ENCODE assay signal across 16 mouse cellular contexts in genomic region chr6:35544352-35544751, GRCm38 (mm10).
"Had no signal": no experiment of that assay in that cellular context is flagged by ENCODE, and none has a peak within 500 bp of the region (broad histone marks: within the 10 kb centered on the region; RNA-seq: fewer than 3 reads in every experiment).

No protein-coding gene starts in this region.

- H3K27ac ChIP-seq: intestine, embryonic 15.5 days; kidney, embryonic 15.5 days; limb, embryonic 10.5 days; liver, embryonic 15.5 days; midbrain, embryonic 10.5 days; neural tube, embryonic 13.5 days; stomach, postnatal 0 days had no signal

- H3K4me3 ChIP-seq: intestine, embryonic 15.5 days; kidney, embryonic 15.5 days; limb, embryonic 10.5 days; liver, embryonic 15.5 days; midbrain, embryonic 10.5 days; neural tube, embryonic 13.5 days had no signal

- ATAC-seq: intestine, embryonic 15.5 days; lung, postnatal 0 days had no signal

- H3K4me2 ChIP-seq: intestine, embryonic 15.5 days; kidney, embryonic 15.5 days; liver, embryonic 11.5 days; liver, embryonic 15.5 days; neural tube, embryonic 13.5 days had no signal

- H3K9ac ChIP-seq: intestine, embryonic 15.5 days; kidney, embryonic 15.5 days; liver, embryonic 15.5 days; neural tube, embryonic 13.5 days had no signal

- H3K27me3 ChIP-seq: intestine, embryonic 15.5 days; kidney, embryonic 15.5 days; liver, embryonic 15.5 days; neural tube, embryonic 13.5 days had no signal

- DNase-seq: kidney, adult 2 months; kidney, postnatal 14 days; lung, adult 2 months; midbrain, embryonic 14.5 days; right cerebral cortex, postnatal 14 days; thymus, adult 2 months; thymus, postnatal 25 days had no signal

- H3K9me3 ChIP-seq: intestine, embryonic 15.5 days; kidney, embryonic 15.5 days; limb, embryonic 10.5 days; liver, embryonic 15.5 days had no signal

- H3K36me3 ChIP-seq: intestine, embryonic 15.5 days; kidney, embryonic 15.5 days; limb, embryonic 10.5 days; liver, embryonic 15.5 days; midbrain, embryonic 10.5 days; neural tube, embryonic 13.5 days had no signal

- H3K4me1 ChIP-seq: intestine, embryonic 15.5 days; kidney, embryonic 15.5 days; limb, embryonic 10.5 days; midbrain, embryonic 10.5 days; neural tube, embryonic 13.5 days had no signal
